Mouse (Mus musculus): ENCODE data around the gene Lrch3. TPM values are rescaled to one million over a fixed set of nuclear protein-coding genes. Genes with fewer than 3 reads are reported as not detected.
A peak's percentile ranks its signal among the peaks of the same experiment; 100 is the strongest.
"Not testable (repeated sequence)": the region's sequence is repeated elsewhere in the genome, so short reads cannot be mapped to it uniquely, and the experiment has no call there.

The Lrch3 gene
- polyA plus RNA-seq, 1 experiment from 2014 or later = 53.4 TPM

- 92% methylated on average over 9 of the region's 9 CpGs for WGBS
- not testable (repeated sequence) for H3K27me3 ChIP-seq; H3K9ac ChIP-seq (replicated peaks); H3K27ac ChIP-seq (replicated peaks); H3K4me2 ChIP-seq (replicated peaks); ATAC-seq (ENCODE audit: low FRiP score, low read depth); H3K4me1 ChIP-seq; H3K9me3 ChIP-seq; H3K4me3 ChIP-seq
- peaks cover 14% of the 10 kb centered on the region for H3K36me3 ChIP-seq
Observed at GRCm38 (mm10) chr16:32926629-32927028, 12.7 kb downstream of the Lrch3 start.

- WGBS = 95% methylated on average over 8 of the region's 8 CpGs
- Histone ChIP-seq H3K27ac (replicated peaks) (no peak overlapping the region), H3K4me2 (replicated peaks) (no peak overlapping the region), H3K27me3 (no peaks in the 10 kb centered on the region), H3K9me3 (no peaks in the 10 kb centered on the region), H3K4me1 (no peaks in the 10 kb centered on the region), H3K9ac (replicated peaks) (no peak overlapping the region), H3K36me3 (peaks cover 14% of the 10 kb centered on the region), H3K4me3 (no peak overlapping the region)
- no peak for ATAC-seq (ENCODE audit: low FRiP score, low read depth)
Observed at GRCm38 (mm10) chr16:32927044-32927443, 13.1 kb downstream of the Lrch3 start.

- H3K9me3 ChIP-seq = no peaks in the 10 kb centered on the region
- no peaks in the 10 kb centered on the region for H3K27me3 ChIP-seq
- no peak overlapping the region for H3K27ac ChIP-seq (replicated peaks)
- H3K4me2 ChIP-seq (replicated peaks) = no peak overlapping the region
- no peaks in the 10 kb centered on the region for H3K4me1 ChIP-seq
- H3K36me3 ChIP-seq = no peaks in the 10 kb centered on the region; the same call in 1 of the 2 replicates
- no peak overlapping the region for H3K9ac ChIP-seq (replicated peaks)
- no peak overlapping the region for H3K4me3 ChIP-seq
- ATAC-seq (ENCODE audit: low FRiP score, low read depth) = no peak
- 35% methylated on average over 2 of the region's 2 CpGs for WGBS
Observed at GRCm38 (mm10) chr16:32929918-32930317, 16.0 kb downstream of the Lrch3 start.

- Histone ChIP-seq H3K27me3 (no peaks in the 10 kb centered on the region), H3K4me1 (peaks cover 9% of the 10 kb centered on the region; the same call in 1 of the 2 replicates), H3K4me2 (replicated peaks) (no peak overlapping the region), H3K4me3 (no peak overlapping the region), H3K36me3 (no peaks in the 10 kb centered on the region), H3K9me3 (no peaks in the 10 kb centered on the region), H3K9ac (replicated peaks) (no peak overlapping the region), H3K27ac (replicated peaks) (no peak overlapping the region)
- 79% methylated on average over 2 of the region's 2 CpGs for WGBS
- ATAC-seq (ENCODE audit: low FRiP score, low read depth) = no peak
Observed at GRCm38 (mm10) chr16:32934470-32934869, 20.6 kb downstream of the Lrch3 start.

GRCm38 (mm10) chr16:32935088-32935487, 21.2 kb downstream of the Lrch3 start:
- Histone ChIP-seq H3K4me1 (peaks cover 9% of the 10 kb centered on the region; the same call in 1 of the 2 replicates), H3K9me3 (no peaks in the 10 kb centered on the region), H3K4me2 (replicated peaks) (no peak overlapping the region), H3K4me3 (no peak overlapping the region), H3K9ac (replicated peaks) (no peak overlapping the region), H3K27ac (replicated peaks) (no peak overlapping the region), H3K27me3 (no peaks in the 10 kb centered on the region), H3K36me3 (no peaks in the 10 kb centered on the region)
- ATAC-seq (ENCODE audit: low FRiP score, low read depth) = no peak
- WGBS = 82% methylated on average over 1 of the region's 1 CpGs

- Histone ChIP-seq H3K4me2 (replicated peaks) (no peak overlapping the region), H3K27me3 (no peaks in the 10 kb centered on the region), H3K9me3 (no peaks in the 10 kb centered on the region), H3K4me1 (peaks cover 9% of the 10 kb centered on the region; the same call in 1 of the 2 replicates), H3K36me3 (no peaks in the 10 kb centered on the region), H3K9ac (replicated peaks) (no peak overlapping the region), H3K27ac (replicated peaks) (no peak overlapping the region), H3K4me3 (no peak overlapping the region)
- WGBS = 94% methylated on average over 2 of the region's 2 CpGs
- ATAC-seq (ENCODE audit: low FRiP score, low read depth) = no peak
Observed at GRCm38 (mm10) chr16:32937358-32937757, 23.5 kb downstream of the Lrch3 start.

GRCm38 (mm10) chr16:32939301-32939700, 25.4 kb downstream of the Lrch3 start:
- H3K4me2 ChIP-seq (replicated peaks); H3K36me3 ChIP-seq; H3K9ac ChIP-seq (replicated peaks); ATAC-seq (ENCODE audit: low FRiP score, low read depth); H3K4me1 ChIP-seq; H3K9me3 ChIP-seq; H3K27ac ChIP-seq (replicated peaks); H3K4me3 ChIP-seq; H3K27me3 ChIP-seq: not testable (repeated sequence)
- WGBS = 22% methylated on average over 3 of the region's 3 CpGs

GRCm38 (mm10) chr16:32939716-32940115, 25.8 kb downstream of the Lrch3 start:
- not testable (repeated sequence) for H3K4me1 ChIP-seq; H3K27me3 ChIP-seq; H3K9ac ChIP-seq (replicated peaks); H3K9me3 ChIP-seq; H3K4me3 ChIP-seq; H3K4me2 ChIP-seq (replicated peaks); ATAC-seq (ENCODE audit: low FRiP score, low read depth); H3K36me3 ChIP-seq; H3K27ac ChIP-seq (replicated peaks)
- 86% methylated on average over 4 of the region's 4 CpGs for WGBS

- H3K4me2 ChIP-seq (replicated peaks); H3K9ac ChIP-seq (replicated peaks); H3K4me3 ChIP-seq; H3K27me3 ChIP-seq; H3K27ac ChIP-seq (replicated peaks); H3K4me1 ChIP-seq; H3K36me3 ChIP-seq; ATAC-seq (ENCODE audit: low FRiP score, low read depth); H3K9me3 ChIP-seq: not testable (repeated sequence)
- WGBS = 89% methylated on average over 2 of the region's 2 CpGs
Observed at GRCm38 (mm10) chr16:32941226-32941625, 27.3 kb downstream of the Lrch3 start.

GRCm38 (mm10) chr16:32942694-32943093, 28.8 kb downstream of the Lrch3 start:
- Histone ChIP-seq H3K36me3 (no peaks in the 10 kb centered on the region), H3K9me3 (no peaks in the 10 kb centered on the region), H3K9ac (replicated peaks) (no peak overlapping the region), H3K4me2 (replicated peaks) (no peak overlapping the region), H3K27me3 (no peaks in the 10 kb centered on the region), H3K27ac (replicated peaks) (no peak overlapping the region), H3K4me3 (no peak overlapping the region), H3K4me1 (no peaks in the 10 kb centered on the region)
- ATAC-seq (ENCODE audit: low FRiP score, low read depth) = no peak
- WGBS = 96% methylated on average over 5 of the region's 5 CpGs

- no peak overlapping the region for H3K4me2 ChIP-seq (replicated peaks)
- H3K9me3 ChIP-seq = no peaks in the 10 kb centered on the region
- no peak for ATAC-seq (ENCODE audit: low FRiP score, low read depth)
- no peaks in the 10 kb centered on the region for H3K36me3 ChIP-seq
- WGBS = 47% methylated on average over 5 of the region's 5 CpGs
- no peaks in the 10 kb centered on the region for H3K4me1 ChIP-seq
- H3K27me3 ChIP-seq = no peaks in the 10 kb centered on the region
- no peak overlapping the region for H3K27ac ChIP-seq (replicated peaks)
- H3K9ac ChIP-seq (replicated peaks) = no peak overlapping the region
- H3K4me3 ChIP-seq = no peak overlapping the region
Observed at GRCm38 (mm10) chr16:32945379-32945778, 31.5 kb downstream of the Lrch3 start.

- peak overlapping the region; percentile 24; the same call in 1 of the 2 replicates for H3K9ac ChIP-seq (replicated peaks)
- no peak for ATAC-seq (ENCODE audit: low FRiP score, low read depth)
- H3K9me3 ChIP-seq = no peaks in the 10 kb centered on the region
- no peaks in the 10 kb centered on the region for H3K4me1 ChIP-seq
- no peak overlapping the region for H3K27ac ChIP-seq (replicated peaks)
- no peaks in the 10 kb centered on the region; the same call in 1 of the 2 replicates for H3K36me3 ChIP-seq
- 80% methylated on average over 8 of the region's 8 CpGs for WGBS
- no peak overlapping the region for H3K4me2 ChIP-seq (replicated peaks)
- H3K27me3 ChIP-seq = no peaks in the 10 kb centered on the region
- no peak overlapping the region for H3K4me3 ChIP-seq
Observed at GRCm38 (mm10) chr16:32948016-32948415, 34.1 kb downstream of the Lrch3 start.

GRCm38 (mm10) chr16:32948656-32949055, 34.8 kb downstream of the Lrch3 start:
- WGBS = 94% methylated on average over 5 of the region's 5 CpGs
- ATAC-seq (ENCODE audit: low FRiP score, low read depth) = no peak
- H3K27ac ChIP-seq (replicated peaks) = no peak overlapping the region
- no peak overlapping the region for H3K4me2 ChIP-seq (replicated peaks)
- no peak overlapping the region for H3K4me3 ChIP-seq
- H3K9ac ChIP-seq (replicated peaks) = no peak overlapping the region
- H3K9me3 ChIP-seq = no peaks in the 10 kb centered on the region
- H3K36me3 ChIP-seq = no peaks in the 10 kb centered on the region; the same call in 1 of the 2 replicates
- no peaks in the 10 kb centered on the region for H3K27me3 ChIP-seq
- no peaks in the 10 kb centered on the region for H3K4me1 ChIP-seq
